Mouse (Mus musculus) megakaryocyte-erythroid progenitor cell, adult 5 weeks (primary cell): ENCODE measurements around the gene Agt. TPM values are rescaled to one million over a fixed set of nuclear protein-coding genes. Genes with fewer than 3 reads are reported as not detected.

Experiments used
- polyA plus RNA-seq: library from polyadenylated mRNA; stranded (reverse); fragments of >175 nt; gene quantifications from 2 replicates; pipeline ENCODE4 v1.2.3, GENCODE M21; 2012

The Agt gene
- 0.03 TPM in 1 of 2 replicates, not detected in the other for polyA plus RNA-seq

GRCm38 (mm10) chr8:124569593-124569992, at the start of gene Agt:
Gene Agt, minus strand, starts transcription at chr8:124569706.

GRCm38 (mm10) chr8:124575811-124576210, 6.3 kb upstream of the Agt start, which contains the start of gene Capn9:
Gene Capn9, plus strand, starts transcription at chr8:124576111.

GRCm38 (mm10) chr8:124520249-124521080, 49.0 kb downstream of the Agt start, which contains the start of gene Cog2:
Gene Cog2, plus strand, starts transcription at chr8:124520767.

Other genes starting within 250 kb of the Agt start
- gene Pgbd5, start 130.0 kb downstream of the Agt start, polyA plus RNA-seq: 0.03 TPM in 1 of 2 replicates, not detected in the other
- gene Cog2, start 48.9 kb downstream of the Agt start, polyA plus RNA-seq: 18.0 and 21.0 TPM in 2 replicates
- gene Capn9, start 6.4 kb upstream of the Agt start, polyA plus RNA-seq: not detected in 2 replicates
- gene 2310022B05Rik, start 93.7 kb upstream of the Agt start, polyA plus RNA-seq: 14.1 and 16.9 TPM in 2 replicates
- gene Ttc13, start 152.3 kb upstream of the Agt start, polyA plus RNA-seq: 12.7 and 14.4 TPM in 2 replicates
- gene Arv1, start 152.4 kb upstream of the Agt start, polyA plus RNA-seq: 9.0 and 13.0 TPM in 2 replicates
- gene Fam89a, start 182.1 kb upstream of the Agt start, polyA plus RNA-seq: 0.04 TPM in 1 of 2 replicates, not detected in the other
- 0.03 TPM in 1 of 2 replicates, not detected in the other for gene Trim67, start 223.4 kb upstream of the Agt start, polyA plus RNA-seq